Mouse (Mus musculus) CD8-positive naive resting alpha-beta T cell, adult 2 months (primary cell): ENCODE measurements around the gene Abca7.
A peak's percentile ranks its signal among the peaks of the same experiment; 100 is the strongest.

Source experiments
- DNase-seq, 2 experiments: peaks; one replicate each; pipeline ENCODE4 v3.0.0; 2022; ENCODE audit warnings: low read depth in 2 of 2, low spot score in 2 of 2

The Abca7 gene

DNA sequence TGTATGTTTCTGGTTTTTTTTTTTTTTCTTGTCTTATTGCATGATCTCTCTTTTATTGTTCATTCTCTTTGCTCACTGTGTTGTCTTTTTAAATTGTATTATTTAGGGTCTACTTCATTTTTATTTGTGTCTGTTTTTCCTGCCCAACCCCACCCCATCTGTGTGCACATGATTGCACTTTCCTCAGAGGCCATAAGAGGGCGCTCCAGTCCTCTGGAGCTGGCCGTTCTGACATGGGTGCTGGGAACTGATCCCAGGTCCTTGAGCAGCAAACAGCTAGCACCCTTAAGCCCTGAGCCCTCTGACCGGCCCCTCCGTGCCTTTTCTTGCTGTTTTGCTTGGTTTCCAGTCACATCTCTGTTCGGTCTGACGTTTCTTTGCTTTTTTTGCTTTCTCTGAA is 4.7 kb upstream of the Abca7 start:
- no peak for DNase-seq

DNA sequence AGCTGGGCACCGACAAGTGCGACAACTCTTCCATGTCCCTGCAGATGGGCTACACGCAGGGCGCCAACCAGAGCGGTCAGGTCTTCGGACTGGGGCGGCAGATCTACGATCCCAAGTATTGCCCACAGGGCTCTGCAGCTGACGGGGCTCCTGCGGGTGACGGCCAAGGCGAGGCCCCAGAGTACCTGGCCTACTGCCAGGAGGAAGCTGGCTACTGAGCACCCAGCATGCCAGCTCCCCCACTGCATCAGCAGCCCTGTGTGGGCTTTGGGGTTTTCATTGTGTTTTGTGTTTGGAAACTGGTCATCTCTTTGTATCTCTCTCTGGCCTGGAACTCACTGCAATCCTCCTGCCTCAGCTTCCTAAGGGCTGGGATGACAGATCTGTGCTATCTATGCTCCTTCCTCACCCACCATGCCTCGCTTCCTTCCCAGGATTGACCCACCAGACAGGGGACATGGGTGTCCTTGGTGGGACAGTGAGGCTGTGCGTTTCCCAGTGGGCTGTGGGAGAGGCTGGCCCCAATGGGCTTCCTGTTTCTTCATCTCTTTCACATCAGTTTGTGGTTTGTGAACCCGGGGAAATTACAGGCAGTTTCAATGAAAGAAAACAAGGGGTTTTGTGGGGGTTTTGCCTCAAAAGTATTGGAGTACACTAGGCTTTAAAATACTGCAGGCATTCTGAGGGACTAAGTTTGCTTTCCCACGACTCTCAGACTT is 1.7 kb upstream of the Abca7 start:
- DNase-seq: peak in 1 of 2 experiments; percentile 47

DNA sequence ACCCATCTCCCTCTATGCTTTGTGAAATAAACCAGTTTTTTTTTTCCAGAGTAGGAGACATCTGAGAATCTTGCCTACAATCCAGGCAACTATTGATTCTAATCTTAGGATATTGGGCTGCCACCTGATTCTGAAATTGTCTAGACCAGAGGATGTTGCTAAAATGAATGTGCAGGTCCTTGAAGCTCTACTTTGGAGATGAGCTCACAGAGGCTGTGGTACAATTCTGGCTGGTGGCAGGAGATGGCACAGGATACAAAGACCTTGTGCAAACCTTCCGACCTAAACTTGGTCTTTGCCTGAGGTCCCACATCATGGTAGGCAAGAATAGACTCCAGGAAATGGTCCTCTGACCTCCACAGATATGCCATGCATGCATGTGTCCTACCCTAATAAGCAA is 658 bp upstream of the Abca7 start:
- DNase-seq: no peak

DNA sequence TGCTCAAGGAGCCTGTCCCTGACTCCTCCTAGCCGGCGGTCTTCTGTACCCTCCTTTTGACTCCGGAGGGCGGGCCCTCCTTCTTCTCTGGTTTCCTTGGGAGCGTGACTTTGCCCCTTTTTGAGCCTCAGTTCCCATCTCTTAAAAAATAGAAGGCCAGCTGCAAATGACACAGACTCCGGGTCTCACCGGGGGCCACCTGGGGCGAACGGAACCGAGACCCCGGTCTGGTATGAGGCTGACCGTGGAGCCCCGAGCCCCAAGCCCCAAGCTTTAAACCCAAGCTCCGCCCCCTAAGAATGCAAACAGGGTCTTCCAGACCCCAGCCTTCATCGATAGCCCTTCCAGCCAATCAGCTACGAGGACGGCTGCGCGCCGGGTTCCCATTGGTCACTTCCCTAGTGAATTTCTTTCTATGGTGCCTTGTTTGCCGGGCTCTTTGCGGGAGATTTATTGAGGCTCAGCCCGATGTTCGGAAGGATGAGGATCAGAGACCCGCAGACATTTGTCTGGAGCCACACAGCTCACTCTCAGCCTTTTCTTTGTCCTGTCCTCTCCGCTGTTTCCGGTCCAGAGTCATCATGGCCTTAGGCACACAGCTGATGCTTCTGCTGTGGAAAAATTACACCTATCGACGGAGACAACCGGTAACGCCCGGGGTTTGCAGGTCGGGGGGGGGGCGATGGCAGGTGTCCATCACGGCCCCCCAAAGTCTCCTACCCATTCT is 903 bp downstream of the Abca7 start:
- no peak for DNase-seq

DNA sequence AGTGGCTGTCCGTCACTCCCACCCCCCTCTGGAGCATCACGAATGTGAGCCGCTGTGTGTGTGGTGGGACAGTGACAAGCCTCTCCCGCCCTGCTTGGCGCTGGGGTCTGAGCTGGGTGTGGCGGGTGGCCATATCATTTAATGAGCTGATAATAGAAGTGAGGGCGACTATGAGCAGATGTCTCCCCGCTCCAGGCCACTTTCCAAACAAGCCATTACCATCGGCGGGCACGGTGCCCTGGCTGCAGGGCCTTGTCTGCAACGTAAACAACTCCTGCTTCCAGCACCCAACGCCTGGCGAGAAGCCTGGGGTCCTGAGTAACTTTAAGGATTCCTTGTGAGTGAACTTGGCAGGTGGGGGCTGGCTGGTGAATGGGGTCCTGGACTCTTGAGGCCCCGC is 1.5 kb downstream of the Abca7 start:
- DNase-seq: no peak

DNA sequence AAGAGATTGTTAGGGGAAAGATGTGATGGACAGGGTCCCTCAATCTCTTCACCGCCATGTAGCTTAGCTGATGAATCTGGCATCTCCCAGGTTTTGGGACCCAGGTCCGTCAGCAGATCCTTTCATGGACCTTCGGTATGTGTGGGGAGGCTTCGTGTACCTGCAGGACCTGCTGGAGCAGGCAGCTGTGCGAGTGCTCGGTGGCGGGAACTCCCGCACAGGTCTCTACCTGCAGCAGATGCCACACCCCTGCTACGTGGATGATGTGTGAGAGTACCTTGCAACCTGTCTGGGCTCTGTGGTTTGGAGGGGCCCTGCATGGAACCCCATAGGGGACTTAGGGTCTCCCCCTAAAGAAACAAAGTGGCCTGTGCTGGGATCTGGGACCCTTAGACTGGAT is 5.7 kb downstream of the Abca7 start:
- DNase-seq: no peak

DNA sequence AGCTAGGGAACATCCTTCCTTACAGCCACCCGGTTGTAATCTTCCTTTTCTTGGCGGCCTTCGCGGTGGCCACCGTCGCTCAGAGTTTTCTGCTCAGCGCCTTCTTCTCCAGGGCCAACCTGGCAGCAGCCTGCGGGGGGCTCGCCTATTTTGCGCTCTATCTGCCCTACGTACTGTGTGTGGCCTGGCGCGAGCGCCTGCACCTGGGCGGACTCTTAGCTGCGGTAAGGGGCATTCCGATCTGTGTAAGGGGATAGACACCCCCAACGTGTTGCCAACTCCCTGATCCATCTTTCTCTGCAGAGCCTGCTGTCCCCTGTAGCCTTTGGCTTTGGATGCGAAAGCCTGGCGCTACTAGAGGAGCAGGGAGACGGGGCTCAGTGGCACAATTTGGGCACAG is 6.5 kb downstream of the Abca7 start:
- DNase-seq: no peak

DNA sequence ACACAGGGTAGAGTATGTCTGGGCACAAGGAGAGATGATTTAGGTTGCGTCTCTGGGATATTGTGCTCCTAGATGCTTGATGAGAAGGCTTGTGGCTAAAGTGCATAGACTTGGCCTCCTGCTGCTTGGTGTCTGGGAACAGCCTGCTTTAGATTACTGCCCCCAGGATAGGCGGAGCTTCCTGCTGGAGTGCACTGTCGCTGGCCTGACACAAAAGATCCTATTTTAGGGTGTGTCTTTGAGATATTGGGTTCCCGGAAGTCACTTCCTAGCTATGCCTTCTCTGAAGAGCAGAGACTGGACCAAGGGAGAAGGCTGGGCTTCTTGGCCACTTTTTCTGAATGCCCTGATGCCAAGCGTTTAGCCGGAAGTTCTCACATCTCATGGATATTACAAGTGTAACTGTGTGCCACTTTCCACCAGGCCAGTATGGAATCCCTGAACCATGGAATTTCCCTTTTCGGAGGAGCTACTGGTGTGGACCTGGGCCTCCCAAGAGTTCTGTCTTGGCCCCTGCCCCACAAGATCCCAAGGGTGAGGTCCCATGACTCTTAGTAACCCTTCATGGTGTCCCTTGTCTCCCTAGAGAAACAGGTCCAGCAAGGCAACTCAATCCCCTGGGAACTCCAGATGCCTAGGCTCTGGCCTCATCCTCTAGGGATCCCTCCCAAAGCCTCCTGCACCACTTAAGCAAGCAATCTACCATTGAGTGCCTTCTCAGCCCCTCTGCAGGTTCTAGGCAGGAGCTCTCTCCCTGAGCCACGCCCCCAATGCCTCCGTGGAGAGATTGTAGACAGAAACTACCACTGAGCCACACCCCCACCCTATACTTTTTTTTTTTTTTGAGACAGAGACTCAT is 7.3 kb downstream of the Abca7 start:
- DNase-seq: no peak

DNA sequence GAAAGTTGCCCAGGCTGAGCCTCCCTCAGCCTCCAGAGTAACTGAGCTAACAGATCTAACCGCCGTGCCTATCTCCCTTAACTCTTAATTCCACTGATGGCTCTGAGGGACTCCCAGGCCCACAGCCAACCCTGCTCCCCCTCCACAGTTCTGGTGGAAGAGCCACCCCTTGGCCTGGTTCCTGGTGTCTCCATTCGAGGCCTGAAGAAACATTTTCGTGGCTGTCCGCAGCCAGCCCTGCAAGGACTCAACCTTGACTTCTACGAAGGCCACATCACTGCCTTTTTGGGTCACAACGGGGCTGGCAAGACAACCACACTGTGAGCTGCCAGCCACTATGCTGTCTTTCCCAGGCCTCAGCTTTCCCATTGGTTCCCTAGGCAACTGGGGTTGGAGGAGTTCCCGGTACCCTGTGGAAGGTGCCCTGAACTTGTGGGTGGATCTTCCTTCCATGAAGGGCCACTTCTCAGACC is 8.0 kb downstream of the Abca7 start:
- no peak for DNase-seq

DNA sequence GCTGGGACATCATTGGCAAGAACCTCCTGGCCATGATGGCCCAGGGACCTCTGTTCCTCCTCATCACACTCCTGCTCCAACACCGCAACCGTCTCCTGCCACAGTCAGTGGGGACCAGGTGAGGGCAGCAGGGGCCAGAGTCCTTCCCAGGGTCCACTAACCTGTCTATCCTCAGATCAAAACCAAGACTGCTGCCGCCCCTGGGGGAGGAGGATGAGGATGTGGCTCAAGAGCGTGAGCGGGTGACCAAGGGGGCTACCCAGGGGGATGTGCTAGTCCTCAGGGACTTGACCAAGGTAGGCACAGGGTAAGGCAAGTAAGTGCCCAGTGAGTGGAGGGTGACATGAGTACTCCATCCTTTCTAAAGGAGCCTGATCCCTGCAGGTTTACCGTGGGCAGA is 15.4 kb downstream of the Abca7 start:
- DNase-seq: no peak

DNA sequence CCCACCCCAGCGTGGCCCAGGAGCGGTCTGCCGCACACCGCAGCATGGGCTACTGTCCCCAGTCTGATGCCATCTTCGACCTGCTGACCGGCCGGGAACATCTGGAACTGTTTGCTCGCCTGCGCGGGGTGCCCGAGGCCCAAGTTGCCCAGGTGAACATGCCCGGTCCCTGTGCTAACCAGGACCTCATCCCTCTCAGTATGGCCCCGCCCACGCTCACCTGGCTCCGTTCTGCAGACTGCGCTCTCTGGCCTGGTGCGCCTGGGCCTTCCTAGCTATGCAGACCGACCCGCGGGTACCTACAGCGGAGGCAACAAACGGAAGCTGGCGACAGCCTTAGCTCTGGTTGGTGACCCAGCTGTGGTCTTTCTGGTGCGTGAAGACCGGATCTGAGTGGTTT is 17.3 kb downstream of the Abca7 start:
- DNase-seq: no peak

DNA sequence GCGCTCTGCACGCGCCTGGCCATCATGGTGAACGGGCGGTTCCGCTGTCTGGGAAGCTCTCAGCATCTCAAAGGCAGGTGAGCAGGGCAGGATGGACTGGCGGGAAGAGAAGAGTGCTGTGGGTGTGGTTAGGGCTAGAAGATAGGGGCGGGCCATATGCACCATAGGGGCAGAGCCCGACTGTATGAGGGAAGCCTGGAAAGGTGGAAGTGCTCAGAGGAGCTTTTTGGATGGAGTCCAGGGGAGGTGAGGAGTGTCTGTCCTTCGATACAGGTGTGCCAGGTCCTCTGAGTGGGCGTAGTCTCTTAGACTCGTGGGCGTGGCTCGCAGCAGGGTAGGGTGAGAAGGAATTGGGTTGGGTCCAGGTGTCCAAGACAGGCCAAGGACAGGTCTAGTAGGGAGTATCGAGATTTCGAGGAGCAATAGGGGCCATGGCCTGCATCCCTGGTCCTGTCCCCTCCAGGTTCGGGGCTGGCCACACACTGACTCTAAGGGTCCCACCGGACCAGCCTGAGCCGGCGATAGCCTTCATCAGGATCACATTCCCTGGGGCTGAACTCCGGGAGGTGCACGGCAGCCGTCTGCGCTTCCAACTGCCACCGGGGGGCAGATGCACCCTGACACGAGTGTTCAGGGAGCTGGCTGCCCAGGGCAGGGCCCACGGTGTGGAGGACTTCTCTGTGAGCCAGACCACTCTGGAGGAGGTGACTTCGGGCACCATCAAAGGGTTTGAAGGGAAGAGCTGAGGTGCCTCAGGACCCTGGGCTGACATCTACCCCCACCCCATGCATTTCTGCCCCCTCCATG is 18.4 kb downstream of the Abca7 start:
- DNase-seq: no peak

DNA sequence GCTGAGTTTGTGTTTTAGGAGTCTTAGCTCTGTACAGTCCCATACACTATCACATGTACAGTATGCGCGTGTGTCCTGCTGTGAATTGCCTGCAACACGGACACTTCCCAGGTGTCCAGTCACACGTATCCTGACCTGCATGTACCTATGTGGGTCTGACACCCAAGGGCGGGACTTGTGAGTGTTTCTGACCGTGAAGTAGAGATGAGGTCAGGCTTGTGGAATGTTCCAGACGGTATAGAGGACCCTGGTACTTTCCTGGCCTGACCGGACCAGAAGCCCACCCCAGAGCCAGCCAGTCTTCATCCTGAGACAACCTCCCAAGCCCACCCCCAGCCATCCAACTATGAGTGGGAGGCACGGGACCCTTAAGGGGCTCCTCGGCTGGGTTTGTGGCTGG is 19.3 kb downstream of the Abca7 start:
- DNase-seq: no peak

DNA sequence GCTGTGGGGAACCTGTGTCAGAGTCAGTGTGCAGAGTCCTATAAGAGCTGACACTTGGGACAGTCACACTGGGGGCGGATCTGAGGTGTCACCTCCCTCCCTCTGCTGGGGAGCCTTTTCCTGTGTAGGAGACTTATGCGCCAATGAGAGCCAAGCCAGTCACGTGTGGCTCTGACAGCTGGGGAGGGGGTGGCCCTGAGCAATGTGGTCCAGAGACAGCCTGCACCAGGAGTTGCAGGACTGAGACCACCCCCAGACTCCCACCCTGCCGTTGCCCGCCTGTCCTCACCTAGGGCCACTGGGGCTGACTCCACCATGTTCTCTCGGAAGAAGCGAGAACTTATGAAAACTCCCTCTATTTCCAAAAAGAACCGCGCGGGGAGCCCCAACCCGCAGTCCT is 20.2 kb downstream of the Abca7 start, which contains the start of gene Arhgap45:
TSS of gene Arhgap45 (plus strand) at position 143 of the 400 bp plus-strand sequence.
- DNase-seq: peak; percentile 72 to 83

DNA sequence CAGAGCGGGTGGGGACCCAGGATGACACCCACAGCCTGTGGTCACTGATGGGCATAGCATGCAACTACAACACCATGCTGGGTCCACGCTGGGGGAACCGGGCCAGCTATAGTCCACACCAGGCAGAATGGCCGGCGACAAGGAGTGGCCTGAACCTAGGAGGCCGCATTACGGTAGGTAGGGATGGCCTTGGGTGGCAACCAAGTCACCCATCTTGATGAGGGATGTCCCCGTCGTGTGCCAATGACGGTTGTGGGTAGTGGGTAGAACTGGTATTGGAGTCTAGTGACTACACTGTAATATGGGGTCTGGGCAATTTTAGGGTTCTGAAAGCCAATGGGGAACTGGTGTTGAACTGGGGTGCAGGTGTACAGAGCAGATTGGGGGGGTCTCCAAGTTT is 20.6 kb downstream of the Abca7 start:
- no peak for DNase-seq

DNA sequence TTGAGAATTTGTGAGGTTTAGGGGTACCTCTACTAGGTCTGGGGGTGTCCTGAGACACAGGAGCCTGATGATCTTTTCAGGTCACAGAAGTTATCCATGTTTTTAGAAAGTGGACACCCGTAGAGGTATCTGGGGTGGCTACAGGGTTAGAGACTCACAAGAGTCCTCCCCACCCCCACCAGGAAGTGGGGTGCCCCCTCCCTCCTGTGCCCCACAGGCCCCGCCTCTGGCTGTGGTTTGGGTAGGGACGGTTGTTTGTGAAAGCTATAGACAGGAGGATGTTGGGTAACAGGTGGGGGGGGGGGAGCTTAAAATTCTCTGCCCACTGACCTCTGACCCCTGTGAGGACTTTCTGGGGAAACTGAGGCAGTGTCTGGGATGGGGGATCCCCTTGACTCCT is 21.1 kb downstream of the Abca7 start:
- DNase-seq: peak; percentile 84 to 93

DNA sequence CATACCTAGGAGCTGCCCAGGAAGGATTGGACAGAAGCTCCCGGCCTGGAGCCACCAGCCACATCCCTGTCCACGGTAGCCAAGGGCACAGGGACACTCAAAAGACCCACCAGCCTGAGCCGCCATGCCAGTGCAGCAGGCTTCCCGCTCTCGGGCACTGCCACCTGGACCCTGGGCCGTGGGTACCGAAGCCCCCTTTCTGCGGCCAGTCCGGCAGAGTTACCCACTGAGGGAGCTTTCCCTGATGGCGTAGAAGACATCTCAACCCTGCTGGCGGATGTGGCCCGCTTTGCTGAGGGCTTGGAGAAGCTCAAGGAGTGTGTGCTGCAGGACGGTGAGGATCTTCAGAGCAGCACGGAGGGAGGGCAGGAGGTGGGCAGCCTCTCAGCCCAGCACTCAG is 21.5 kb downstream of the Abca7 start:
- no peak for DNase-seq

DNA sequence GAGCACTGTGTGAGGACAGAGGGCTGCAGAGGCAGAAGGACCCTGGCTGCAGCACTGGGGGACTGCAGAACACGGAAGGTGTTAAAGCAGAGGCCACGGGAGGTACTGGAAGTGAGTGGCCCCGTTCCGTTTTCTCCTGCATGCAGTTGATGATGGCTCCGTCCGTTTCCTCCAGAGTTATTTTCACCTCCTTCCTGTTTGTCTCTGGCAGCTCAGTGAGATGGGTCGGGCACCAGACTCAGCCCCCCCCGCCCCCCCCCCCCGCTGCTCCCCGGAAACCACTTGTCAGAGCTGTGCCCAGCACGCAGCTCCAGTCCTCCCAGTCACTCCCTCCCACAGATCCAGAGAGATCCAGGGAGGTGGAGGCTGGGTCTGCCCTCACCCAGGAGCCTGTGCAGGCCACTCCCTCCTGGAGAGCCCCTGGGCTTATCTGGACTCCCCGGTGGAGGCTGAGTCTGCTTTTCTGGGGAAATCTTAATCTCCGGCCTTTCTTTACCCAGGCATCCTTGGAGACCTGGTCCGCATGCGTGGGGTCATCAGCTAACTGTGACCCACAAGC is 22.5 kb downstream of the Abca7 start:
- peak in 1 of 2 experiments; percentile 52 for DNase-seq

DNA sequence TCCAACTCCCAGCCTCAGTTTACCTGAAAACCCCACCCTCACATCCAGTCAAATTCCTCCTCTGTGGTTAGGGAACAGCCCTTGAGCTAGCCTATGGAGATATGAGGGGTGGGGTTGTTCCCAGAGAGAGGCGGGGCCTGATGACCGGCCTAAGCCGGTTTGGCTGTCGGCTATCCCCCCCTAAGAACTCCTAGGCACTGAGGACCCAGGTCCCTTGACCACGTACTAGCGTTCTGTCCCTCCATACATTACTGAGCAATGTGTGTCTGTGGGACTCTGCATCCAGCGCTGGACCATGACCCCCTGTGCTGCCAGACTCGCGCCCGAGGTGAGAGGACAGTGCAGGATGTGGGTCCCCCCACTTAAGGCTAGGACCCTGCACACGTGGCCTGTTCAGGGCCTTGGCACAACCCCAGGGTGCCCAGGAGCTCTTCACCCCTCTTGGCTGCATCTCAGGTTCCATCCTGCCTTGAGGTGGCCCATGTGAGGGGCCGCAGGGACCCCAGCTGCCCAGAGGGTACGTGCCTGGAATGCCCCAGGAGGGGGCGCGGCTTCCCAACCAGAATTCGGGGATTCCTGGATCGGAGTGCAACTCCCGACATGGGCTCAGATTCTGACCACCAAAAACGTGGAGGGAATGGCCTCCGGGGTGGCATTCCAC is 23.3 kb downstream of the Abca7 start:
- no peak for DNase-seq

DNA sequence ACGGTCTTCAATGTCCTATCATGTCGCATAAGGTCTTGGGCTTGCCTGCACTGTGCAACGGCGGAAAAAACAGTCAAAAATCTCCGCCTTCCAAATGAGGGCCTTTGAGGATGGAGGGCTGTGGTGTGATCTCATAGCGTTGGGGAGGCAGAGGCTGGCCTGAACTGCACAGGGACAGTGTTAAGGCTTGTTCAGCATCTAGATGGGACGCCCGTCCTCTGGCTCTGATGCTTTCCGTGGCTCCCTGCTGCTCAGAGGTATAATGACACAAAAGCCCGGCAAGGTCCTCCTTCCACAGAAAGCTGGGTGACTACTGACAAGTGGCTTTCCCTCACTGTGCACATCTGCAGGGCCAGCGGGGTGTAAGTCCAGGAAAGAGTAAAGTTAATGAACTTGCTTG is 23.9 kb downstream of the Abca7 start:
- no peak for DNase-seq
